Mouse (Mus musculus) layer of hippocampus, adult 18-20 months (tissue): ENCODE data around the gene Usp40. TPM values are rescaled to one million over a fixed set of nuclear protein-coding genes. Genes with fewer than 3 reads are reported as not detected.

ENCODE experiments used
- microRNA-seq, 2 experiments: library from miRNA; unstranded; fragments of <30 nt; microRNA quantifications; one replicate each; pipeline ENCODE4 v1.2.0; 2021
- total RNA-seq, 2 experiments: library from RNA; stranded (reverse); gene quantifications; 2 replicates each; pipeline ENCODE4 v1.2.3; 2021

Gene Usp40
- total RNA-seq, 2 experiments from 2014 or later = 18.4 to 19.8 TPM

Small RNA genes within 50 kb of the gene (microRNA-seq; reads per million reads assigned to microRNA genes)
- gene Gm25198 = 0 reads per million in 2 experiments

Other genes with a start within 250 kb of the Usp40 start
- gene Sag, start 204.9 kb downstream of the Usp40 start, total RNA-seq = 1 to 10 TPM; 1.9 to 2.1 TPM
- 100 to 1,000 TPM in 1 of 2 experiments, 10 to 100 TPM in 1; 92.0 to 100 TPM for gene Dgkd, start 155.3 kb downstream of the Usp40 start, total RNA-seq
- not detected for gene Ugt1a10, start 46.8 kb upstream of the Usp40 start, total RNA-seq
- gene Ugt1a9, start 62.2 kb upstream of the Usp40 start, total RNA-seq = not detected
- not detected for gene Ugt1a8, start 79.3 kb upstream of the Usp40 start, total RNA-seq
- gene Ugt1a7c, start 86.5 kb upstream of the Usp40 start, total RNA-seq = 1 to 10 TPM in 1 of 2 experiments, under 1 TPM in 1; 0.20 to 1.4 TPM
- not detected for gene Ugt1a6b, start 94.7 kb upstream of the Usp40 start, total RNA-seq
- 1 to 10 TPM; 1.6 TPM for gene Ugt1a6a, start 126.3 kb upstream of the Usp40 start, total RNA-seq
- gene Ugt1a5, start 157.5 kb upstream of the Usp40 start, total RNA-seq = under 1 TPM in 1 of 2 experiments, not detected in 1; 0.25 TPM
- not detected for gene Ugt1a2, start 192.1 kb upstream of the Usp40 start, total RNA-seq
- 1 to 10 TPM; 2.9 to 3.2 TPM for gene Dnajb3, start 197.2 kb upstream of the Usp40 start, total RNA-seq
- not detected for gene Ugt1a1, start 203.4 kb upstream of the Usp40 start, total RNA-seq
- under 1 TPM in 1 of 2 experiments, not detected in 1; 0.52 TPM for gene Mroh2a, start 218.4 kb upstream of the Usp40 start, total RNA-seq